Mouse (Mus musculus): ENCODE data around the gene Marc1.

Gene Marc1

GRCm38 (mm10) chr1:184810780-184811575, at the start of gene Marc1:
Marc1 (minus strand) TSS chr1:184811313.
- DNase-seq, result peak in 1 of 2 experiments; percentile 8

- DNase-seq, result no peak
Measured at GRCm38 (mm10) chr1:184860276-184860675, 49.2 kb upstream of the Marc1 start.

GRCm38 (mm10) chr1:184858253-184858652, 47.1 kb upstream of the Marc1 start:
- no peak for DNase-seq

GRCm38 (mm10) chr1:184857216-184857615, 46.1 kb upstream of the Marc1 start:
- no peak for DNase-seq

GRCm38 (mm10) chr1:184853922-184854321, 42.8 kb upstream of the Marc1 start:
- DNase-seq, result no peak

GRCm38 (mm10) chr1:184853339-184853738, 42.2 kb upstream of the Marc1 start:
- peak; percentile 62 to 76 for DNase-seq

- peak; percentile 71 to 81 for DNase-seq
Measured at GRCm38 (mm10) chr1:184851741-184852618, 40.9 kb upstream of the Marc1 start.

GRCm38 (mm10) chr1:184851166-184851565, 40.1 kb upstream of the Marc1 start:
- DNase-seq, result no peak

GRCm38 (mm10) chr1:184846973-184847372, 35.9 kb upstream of the Marc1 start:
- no peak for DNase-seq

- DNase-seq, result peak in 1 of 2 experiments; percentile 21
Measured at GRCm38 (mm10) chr1:184846092-184846750, 35.1 kb upstream of the Marc1 start, which contains the start of gene Marc2. Marc2 (minus strand) TSS chr1:184846451.

- DNase-seq, result peak; percentile 83 to 88
Measured at GRCm38 (mm10) chr1:184845111-184846071, 34.3 kb upstream of the Marc1 start.

- DNase-seq, result peak in 1 of 2 experiments; percentile 32
Measured at GRCm38 (mm10) chr1:184844326-184845066, 33.4 kb upstream of the Marc1 start.

- no peak for DNase-seq
Measured at GRCm38 (mm10) chr1:184837649-184838048, 26.5 kb upstream of the Marc1 start.

- DNase-seq, result no peak
Measured at GRCm38 (mm10) chr1:184836350-184836749, 25.2 kb upstream of the Marc1 start.

GRCm38 (mm10) chr1:184833499-184833898, 22.4 kb upstream of the Marc1 start:
- no peak for DNase-seq

- DNase-seq, result no peak
Measured at GRCm38 (mm10) chr1:184832211-184832610, 21.1 kb upstream of the Marc1 start.

GRCm38 (mm10) chr1:184829897-184830296, 18.8 kb upstream of the Marc1 start:
- no peak for DNase-seq

- peak; percentile 11 to 14 for DNase-seq
Measured at GRCm38 (mm10) chr1:184827175-184827701, 16.1 kb upstream of the Marc1 start.

- peak; percentile 24 to 59 for DNase-seq
Measured at GRCm38 (mm10) chr1:184825093-184825492, 14.0 kb upstream of the Marc1 start.

GRCm38 (mm10) chr1:184824439-184824851, 13.3 kb upstream of the Marc1 start:
- DNase-seq, result peak; percentile 86 to 92

- peak; percentile 32 to 54 for DNase-seq
Measured at GRCm38 (mm10) chr1:184822678-184823077, 11.6 kb upstream of the Marc1 start.
